Mouse (Mus musculus) megakaryocyte, embryonic 14.5 days (primary cell): ENCODE measurements around the gene Olfr1051. TPM values are rescaled to one million over a fixed set of nuclear protein-coding genes. Genes with fewer than 3 reads are reported as not detected.
"Not testable (repeated sequence)": the region's sequence is repeated elsewhere in the genome, so short reads cannot be mapped to it uniquely, and the experiment has no call there.

Source experiments
- H3K27me3 ChIP-seq: replicated peaks from 2 replicates; pipeline ENCODE3; 2012; ENCODE audit warnings: inconsistent platforms
- H3K36me3 ChIP-seq: replicated peaks from 2 replicates; pipeline ENCODE3; 2012; ENCODE audit warnings: low read length, inconsistent platforms, mixed read lengths
- H3K4me1 ChIP-seq: 2 replicates; pipeline ENCODE4 v1.6.1; 2012; ENCODE audit warnings: inconsistent platforms
- H3K4me3 ChIP-seq: replicated peaks from 2 replicates; pipeline ENCODE3; 2012; ENCODE audit warnings: moderate library complexity, mild to moderate bottlenecking, inconsistent platforms
- H3K9me3 ChIP-seq: 2 replicates; pipeline ENCODE4 v1.6.1; 2012; ENCODE audit warnings: inconsistent platforms
- FLI1 ChIP-seq: IDR thresholded peaks from 2 replicates; pipeline ENCODE4 v1.6.1; 2012; ENCODE audit warnings: low read length, inconsistent platforms, mixed read lengths
- GATA1 ChIP-seq: IDR thresholded peaks from 3 replicates; pipeline ENCODE4 v1.6.1; 2012; ENCODE audit warnings: mixed read lengths, low read length, inconsistent platforms, borderline replicate concordance
- polyA plus RNA-seq: library from polyadenylated mRNA; stranded (reverse); fragments of >175 nt; gene quantifications from 2 replicates; pipeline ENCODE4 v1.2.3, GENCODE M21; 2012; ENCODE audit warnings: low replicate concordance; ENCODE audit not compliant: insufficient read depth

Gene Olfr1051
- polyA plus RNA-seq, result not detected in 2 replicates

GRCm38 (mm10) chr2:86278988-86279387 lies at the start of gene Olfr1051:
Gene Olfr1051 (minus strand): TSS chr2:86279088.
- H3K4me3 ChIP-seq, H3K4me1 ChIP-seq, H3K27me3 ChIP-seq, H3K36me3 ChIP-seq, H3K9me3 ChIP-seq: not testable (repeated sequence)

DNA sequence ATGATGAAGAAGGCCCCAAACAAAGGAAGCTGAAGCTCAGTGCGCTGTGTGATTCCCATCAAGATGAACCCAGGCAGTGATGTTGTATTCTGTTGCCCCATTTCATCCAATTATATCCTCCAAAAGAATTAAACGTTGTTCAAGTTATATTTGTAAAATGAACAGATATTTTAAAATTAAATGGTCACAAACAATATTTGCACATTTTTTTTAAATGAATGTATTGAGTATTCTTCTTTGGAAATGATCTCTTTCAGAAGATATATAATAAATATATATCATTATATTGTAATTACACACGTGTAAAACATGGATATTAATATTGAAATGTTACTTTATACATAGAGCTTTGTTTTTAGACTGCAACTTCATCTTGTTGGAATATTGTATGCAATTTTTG lies 36.3 kb upstream of the Olfr1051 start, which contains the start of gene Olfr1053:
Olfr1053 (minus strand) TSS at position 101 of the 400 bp plus-strand sequence.
- no peak within 1 kb of the TSS for H3K4me3 ChIP-seq
- H3K4me1 ChIP-seq, result no peaks in the 10 kb centered on the region
- H3K9me3 ChIP-seq, result no peaks in the 10 kb centered on the region
- TF ChIP-seq GATA1, result no peak
- no peak for TF ChIP-seq FLI1
- H3K27me3 ChIP-seq, result no peaks in the 10 kb centered on the region
- no peaks in the 10 kb centered on the region for H3K36me3 ChIP-seq

GRCm38 (mm10) chr2:86292155-86292554 lies 13.3 kb upstream of the Olfr1051 start, which contains the start of gene Olfr1052:
Gene Olfr1052 (plus strand): TSS chr2:86292455.
- Histone ChIP-seq H3K27me3 (no peaks in the 10 kb centered on the region), H3K9me3 (no peaks in the 10 kb centered on the region), H3K4me1 (no peaks in the 10 kb centered on the region), H3K4me3 (no peak within 1 kb of the TSS), H3K36me3 (no peaks in the 10 kb centered on the region)
- TF ChIP-seq FLI1 (no peak), GATA1 (no peak)

DNA sequence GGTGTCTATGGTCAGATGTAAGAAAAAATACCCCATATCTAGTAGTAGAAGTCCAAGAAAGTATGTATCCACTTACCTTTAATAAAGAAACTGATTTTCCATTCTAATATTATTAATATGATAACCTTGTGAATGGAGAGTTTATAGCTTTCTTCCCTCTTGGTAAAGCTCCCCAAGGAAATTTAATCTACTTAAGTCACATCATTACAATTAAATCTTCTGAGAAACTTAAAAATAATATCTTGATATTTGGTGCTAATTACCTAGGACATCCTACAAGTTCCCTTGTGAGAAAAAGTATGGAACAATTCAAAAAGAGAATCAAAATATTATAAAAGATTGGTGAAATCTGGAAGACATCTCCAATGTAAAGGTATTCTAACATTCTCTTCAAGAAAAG lies 20.7 kb downstream of the Olfr1051 start, which contains the start of gene Olfr1049:
Olfr1049 (minus strand) TSS at position 101 of the 400 bp plus-strand sequence.
- not testable (repeated sequence) for H3K9me3 ChIP-seq, H3K27me3 ChIP-seq, H3K36me3 ChIP-seq, H3K4me3 ChIP-seq, H3K4me1 ChIP-seq

GRCm38 (mm10) chr2:86240189-86240588 lies 38.7 kb downstream of the Olfr1051 start, which contains the start of gene Olfr1048:
Gene Olfr1048 (minus strand): TSS chr2:86240289.
- Histone ChIP-seq H3K36me3 (no peaks in the 10 kb centered on the region), H3K4me1 (no peaks in the 10 kb centered on the region), H3K27me3 (no peaks in the 10 kb centered on the region), H3K9me3 (no peaks in the 10 kb centered on the region; the same call in 1 of the 2 replicates), H3K4me3 (no peak within 1 kb of the TSS)
- no peak for TF ChIP-seq FLI1

DNA sequence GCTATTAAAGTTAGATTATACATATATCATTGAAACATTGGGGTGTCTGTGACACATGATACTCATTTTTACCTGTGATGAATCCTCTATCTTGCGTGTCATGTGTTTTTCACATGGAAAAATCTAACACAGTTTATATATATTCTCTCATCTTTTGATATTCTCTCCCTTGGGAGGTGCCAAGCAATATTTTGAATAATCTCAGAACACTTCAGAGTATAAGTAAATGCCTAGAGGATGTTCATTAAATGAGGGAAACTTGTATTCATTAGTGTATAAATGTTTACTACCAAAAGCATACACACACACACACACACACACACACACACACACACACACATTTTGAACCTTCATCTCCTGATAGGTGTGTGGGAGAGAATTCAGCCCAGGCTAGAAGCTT lies 47.6 kb downstream of the Olfr1051 start, which contains the start of gene Olfr1047:
Olfr1047 (minus strand) TSS at position 101 of the 400 bp plus-strand sequence.
- H3K4me1 ChIP-seq, result no peaks in the 10 kb centered on the region
- H3K27me3 ChIP-seq, result no peaks in the 10 kb centered on the region
- H3K4me3 ChIP-seq, result no peak within 1 kb of the TSS
- H3K36me3 ChIP-seq, result no peaks in the 10 kb centered on the region
- TF ChIP-seq GATA1 (no peak), FLI1 (no peak)
- peaks cover 3% of the 10 kb centered on the region; the same call in 1 of the 2 replicates for H3K9me3 ChIP-seq

Other genes with a start within 250 kb of the Olfr1051 start
- not detected in 2 replicates for gene Olfr1034, start 233.2 kb downstream of the Olfr1051 start, polyA plus RNA-seq
- gene Olfr1036, start 205.1 kb downstream of the Olfr1051 start, polyA plus RNA-seq, result not detected in 2 replicates
- not detected in 2 replicates for gene Olfr1037, start 191.7 kb downstream of the Olfr1051 start, polyA plus RNA-seq
- gene Olfr1039, start 143.2 kb downstream of the Olfr1051 start, polyA plus RNA-seq, result not detected in 2 replicates
- gene Olfr1040, start 132.4 kb downstream of the Olfr1051 start, polyA plus RNA-seq, result not detected in 2 replicates
- not detected in 2 replicates for gene Olfr1042, start 117.2 kb downstream of the Olfr1051 start, polyA plus RNA-seq
- gene Olfr1043, start 111.6 kb downstream of the Olfr1051 start, polyA plus RNA-seq, result not detected in 2 replicates
- gene Olfr1044, start 101.3 kb downstream of the Olfr1051 start, polyA plus RNA-seq, result not detected in 2 replicates
- gene Olfr52, start 93.4 kb downstream of the Olfr1051 start, polyA plus RNA-seq, result not detected in 2 replicates
- not detected in 2 replicates for gene Olfr1045, start 76.1 kb downstream of the Olfr1051 start, polyA plus RNA-seq
- not detected in 2 replicates for gene Olfr1046, start 59.8 kb downstream of the Olfr1051 start, polyA plus RNA-seq
- not detected in 2 replicates for gene Olfr1047, start 47.7 kb downstream of the Olfr1051 start, polyA plus RNA-seq
- gene Olfr1048, start 38.8 kb downstream of the Olfr1051 start, polyA plus RNA-seq, result not detected in 2 replicates
- gene Olfr1049, start 20.8 kb downstream of the Olfr1051 start, polyA plus RNA-seq, result not detected in 2 replicates
- gene Olfr1052, start 13.4 kb upstream of the Olfr1051 start, polyA plus RNA-seq, result not detected in 2 replicates
- gene Olfr1053, start 36.2 kb upstream of the Olfr1051 start, polyA plus RNA-seq, result not detected in 2 replicates
- gene Olfr1054, start 56.3 kb upstream of the Olfr1051 start, polyA plus RNA-seq, result not detected in 2 replicates
- gene Olfr1055, start 71.2 kb upstream of the Olfr1051 start, polyA plus RNA-seq, result not detected in 2 replicates
- not detected in 2 replicates for gene Olfr1056, start 83.4 kb upstream of the Olfr1051 start, polyA plus RNA-seq
- gene Olfr1057, start 99.3 kb upstream of the Olfr1051 start, polyA plus RNA-seq, result not detected in 2 replicates
- gene Olfr1058, start 109.5 kb upstream of the Olfr1051 start, polyA plus RNA-seq, result not detected in 2 replicates
- gene Olfr1061, start 135.0 kb upstream of the Olfr1051 start, polyA plus RNA-seq, result not detected in 2 replicates
- gene Olfr1062, start 147.7 kb upstream of the Olfr1051 start, polyA plus RNA-seq, result not detected in 2 replicates
- gene Olfr1065, start 171.5 kb upstream of the Olfr1051 start, polyA plus RNA-seq, result not detected in 2 replicates
- not detected in 2 replicates for gene Olfr1066, start 177.2 kb upstream of the Olfr1051 start, polyA plus RNA-seq
- not detected in 2 replicates for gene Olfr228, start 208.3 kb upstream of the Olfr1051 start, polyA plus RNA-seq
- not detected in 2 replicates for gene Olfr1076, start 229.4 kb upstream of the Olfr1051 start, polyA plus RNA-seq